Mouse (Mus musculus): Measurements from ENCODE around the gene Csad. TPM values are rescaled to one million over a fixed set of nuclear protein-coding genes. Genes with fewer than 3 reads are reported as not detected.
"Not testable (repeated sequence)": the region's sequence is repeated elsewhere in the genome, so short reads cannot be mapped to it uniquely, and the experiment has no call there.

Csad gene
- total RNA-seq, 1 experiment from 2014 or later: 76.7 TPM

DNA sequence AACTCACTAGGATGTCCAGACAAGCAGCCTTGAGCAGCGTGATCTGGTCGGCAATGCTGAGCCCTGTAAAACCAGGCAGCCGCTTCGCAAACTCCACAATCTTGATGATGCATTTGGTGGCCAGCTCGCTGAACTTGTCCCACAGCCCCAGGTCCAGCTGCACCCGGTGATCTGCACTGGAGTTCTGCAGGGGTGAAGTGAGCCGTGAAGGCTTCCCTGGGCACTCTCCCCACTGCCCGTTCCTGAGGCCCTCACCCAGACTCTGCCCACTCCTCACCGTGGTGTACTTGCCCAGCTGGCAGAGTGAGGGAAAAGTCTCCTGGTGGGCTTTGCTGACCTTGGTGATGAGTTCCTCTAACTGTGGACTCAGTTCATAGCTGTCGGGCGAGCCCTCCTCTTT, 35.3 kb upstream of the Csad start:
- ATAC-seq (replicated peaks in 1 of 2; ENCODE audit: insufficient read depth in 1 of 2, low FRiP score in 2 of 2, low TSS enrichment in 1 of 2, low read depth in 1 of 2, poor library complexity in 2 of 2, severe bottlenecking in 2 of 2): no peak

DNA sequence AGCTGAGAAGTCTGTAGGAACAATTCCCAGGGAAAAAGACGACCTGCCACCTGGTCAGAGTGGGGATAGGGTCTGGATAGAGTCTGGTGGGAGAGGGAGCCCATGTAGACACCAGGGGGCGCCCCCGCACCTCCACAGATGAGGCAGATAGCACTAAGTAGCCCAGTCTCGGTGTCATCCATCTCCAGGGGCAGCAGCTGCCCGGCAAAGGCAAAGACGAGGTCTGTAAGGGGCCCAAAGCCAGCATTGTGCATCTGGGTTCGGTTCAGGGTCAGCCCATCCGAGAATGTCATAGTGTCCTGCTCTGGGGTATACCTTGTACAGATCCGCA, 34.7 kb upstream of the Csad start:
- peak in 1 of 2 experiments; percentile 49; a peak in 1 of 4 replicates for ATAC-seq (replicated peaks in 1 of 2; ENCODE audit: insufficient read depth in 1 of 2, low FRiP score in 2 of 2, low TSS enrichment in 1 of 2, low read depth in 1 of 2, poor library complexity in 2 of 2, severe bottlenecking in 2 of 2)

DNA sequence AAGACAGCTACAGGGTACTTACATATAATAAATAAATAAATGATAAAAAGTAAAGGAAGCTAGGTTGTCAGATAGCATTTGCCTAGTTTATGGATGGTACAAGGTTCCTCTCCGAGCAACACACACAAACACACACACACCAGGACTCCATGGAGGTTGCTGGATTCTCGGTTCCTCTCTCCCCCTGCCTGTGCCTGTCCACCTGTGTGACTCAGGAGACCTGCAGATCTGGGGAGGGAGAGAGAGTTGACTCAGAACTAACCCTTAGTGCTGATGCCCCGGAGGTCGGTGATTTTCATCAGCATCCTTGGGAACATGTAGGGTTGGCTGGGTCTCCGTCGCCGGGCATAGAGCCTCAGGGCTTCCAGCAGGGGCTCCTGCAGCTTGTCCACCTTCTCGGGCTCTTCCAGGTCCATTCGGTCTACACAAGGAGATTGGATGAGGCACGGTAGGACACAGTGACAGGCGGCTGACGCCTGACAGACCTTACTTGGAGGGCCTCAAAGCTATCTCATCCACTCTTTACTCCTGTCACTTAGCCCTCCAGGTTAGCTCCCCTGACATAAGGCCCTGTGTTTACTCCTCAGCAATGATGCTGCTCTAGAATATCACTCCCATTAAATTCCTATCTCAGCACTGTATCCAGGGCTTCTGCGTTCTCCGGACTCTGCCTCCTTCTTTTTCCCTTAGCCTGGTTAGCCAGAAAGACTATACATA, 34.2 kb upstream of the Csad start:
- no peak for ATAC-seq (replicated peaks in 1 of 2; ENCODE audit: insufficient read depth in 1 of 2, low FRiP score in 2 of 2, low TSS enrichment in 1 of 2, low read depth in 1 of 2, poor library complexity in 2 of 2, severe bottlenecking in 2 of 2)

DNA sequence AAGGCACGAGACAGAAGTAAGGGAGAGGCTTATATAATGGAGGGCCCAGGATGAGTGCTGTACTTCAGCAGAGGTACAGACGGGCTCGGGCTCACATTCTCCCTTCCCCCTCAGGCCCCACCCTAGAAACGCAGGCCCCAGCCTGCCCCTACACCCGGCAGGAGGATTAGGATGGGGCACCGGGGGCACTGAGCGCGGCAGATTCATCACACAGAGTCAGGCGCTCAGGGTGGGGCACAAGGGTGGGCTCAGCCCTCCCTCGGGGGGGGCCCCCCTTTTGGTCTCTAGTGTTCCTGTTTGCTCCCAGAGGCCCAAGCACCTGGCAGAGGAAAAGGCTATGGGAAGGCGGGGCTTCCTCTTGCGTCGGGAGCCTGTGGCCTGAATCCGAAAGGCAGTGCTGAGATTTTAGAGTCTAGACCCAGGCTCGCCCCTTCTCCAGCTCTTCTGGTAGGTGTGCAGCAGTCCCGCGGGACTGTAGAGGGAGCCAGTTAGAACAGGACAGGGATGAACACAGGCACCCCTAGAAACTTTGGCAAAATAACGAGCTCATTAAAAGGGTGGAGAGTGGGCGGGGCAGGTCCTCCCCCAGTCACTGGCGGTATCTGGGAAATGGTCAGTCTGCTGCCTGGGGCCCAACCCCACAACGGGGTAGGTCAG, 31.0 kb upstream of the Csad start:
- ATAC-seq (replicated peaks in 1 of 2; ENCODE audit: insufficient read depth in 1 of 2, low FRiP score in 2 of 2, low TSS enrichment in 1 of 2, low read depth in 1 of 2, poor library complexity in 2 of 2, severe bottlenecking in 2 of 2): no peak

DNA sequence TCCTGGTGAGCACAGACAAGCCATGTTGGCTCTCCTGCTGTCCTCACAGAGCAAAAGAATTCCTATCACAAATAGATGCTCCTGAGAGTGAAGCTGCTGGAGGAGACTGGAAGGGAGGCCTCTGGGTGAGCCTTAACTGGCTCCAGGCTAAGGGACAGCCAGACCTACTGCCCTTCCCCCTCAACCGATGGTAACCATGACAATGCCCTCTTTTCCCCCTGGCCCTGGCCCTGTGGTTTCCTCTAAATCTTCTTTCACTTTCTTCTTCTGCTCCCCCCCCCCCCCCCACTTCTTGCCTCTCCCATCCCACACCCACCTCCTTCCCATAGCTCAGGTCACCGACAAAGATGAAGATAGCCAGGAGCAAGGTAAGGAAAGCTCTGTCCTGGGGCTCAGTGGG, 29.4 kb upstream of the Csad start:
- peak; percentile 52 to 62; a peak in 2 of 4 replicates for ATAC-seq (replicated peaks in 1 of 2; ENCODE audit: insufficient read depth in 1 of 2, low FRiP score in 2 of 2, low TSS enrichment in 1 of 2, low read depth in 1 of 2, poor library complexity in 2 of 2, severe bottlenecking in 2 of 2)

GRCm38 (mm10) chr15:102232764-102233163, 28.2 kb upstream of the Csad start:
- no peak for ATAC-seq (replicated peaks in 1 of 2; ENCODE audit: insufficient read depth in 1 of 2, low FRiP score in 2 of 2, low TSS enrichment in 1 of 2, low read depth in 1 of 2, poor library complexity in 2 of 2, severe bottlenecking in 2 of 2)

DNA sequence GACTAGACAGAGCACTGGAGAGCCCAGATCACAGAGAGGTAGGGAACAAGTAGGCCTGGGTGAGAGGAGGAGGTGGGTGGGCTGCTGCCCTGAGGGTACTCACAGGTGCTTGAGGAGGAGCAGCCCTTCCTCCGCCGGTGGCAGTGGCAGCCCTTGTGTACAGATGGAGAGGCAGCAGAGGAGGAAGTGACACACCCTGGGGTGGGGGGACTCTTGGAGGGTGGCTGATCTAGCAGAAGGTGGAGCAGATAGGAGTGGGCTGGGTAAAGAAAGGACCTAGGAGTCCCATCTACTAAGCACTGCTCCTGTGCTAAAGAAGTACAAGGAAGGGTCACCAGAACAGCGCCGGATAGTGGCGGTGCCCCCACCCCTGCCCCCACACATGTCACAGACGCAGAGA, 27.2 kb upstream of the Csad start, which contains the start of gene Itgb7:
Gene Itgb7, minus strand, starts transcription at position 197 of the 400 bp plus-strand sequence.
- peak; percentile 44 to 55 for ATAC-seq (replicated peaks in 1 of 2; ENCODE audit: insufficient read depth in 1 of 2, low FRiP score in 2 of 2, low TSS enrichment in 1 of 2, low read depth in 1 of 2, poor library complexity in 2 of 2, severe bottlenecking in 2 of 2)

GRCm38 (mm10) chr15:102230408-102231321, 26.1 kb upstream of the Csad start:
- peak in 1 of 2 experiments; percentile 26; a peak in 1 of 4 replicates for ATAC-seq (replicated peaks in 1 of 2; ENCODE audit: insufficient read depth in 1 of 2, low FRiP score in 2 of 2, low TSS enrichment in 1 of 2, low read depth in 1 of 2, poor library complexity in 2 of 2, severe bottlenecking in 2 of 2)

- not testable (repeated sequence) for ATAC-seq (replicated peaks in 1 of 2; ENCODE audit: insufficient read depth in 1 of 2, low FRiP score in 2 of 2, low TSS enrichment in 1 of 2, low read depth in 1 of 2, poor library complexity in 2 of 2, severe bottlenecking in 2 of 2)
These were observed 21.1 kb upstream of the Csad start for GRCm38 (mm10) chr15:102225619-102226018.

- peak; percentile 79 to 86 for ATAC-seq (replicated peaks in 1 of 2; ENCODE audit: insufficient read depth in 1 of 2, low FRiP score in 2 of 2, low TSS enrichment in 1 of 2, low read depth in 1 of 2, poor library complexity in 2 of 2, severe bottlenecking in 2 of 2)
These were observed 20.6 kb upstream of the Csad start for GRCm38 (mm10) chr15:102224992-102225617.

DNA sequence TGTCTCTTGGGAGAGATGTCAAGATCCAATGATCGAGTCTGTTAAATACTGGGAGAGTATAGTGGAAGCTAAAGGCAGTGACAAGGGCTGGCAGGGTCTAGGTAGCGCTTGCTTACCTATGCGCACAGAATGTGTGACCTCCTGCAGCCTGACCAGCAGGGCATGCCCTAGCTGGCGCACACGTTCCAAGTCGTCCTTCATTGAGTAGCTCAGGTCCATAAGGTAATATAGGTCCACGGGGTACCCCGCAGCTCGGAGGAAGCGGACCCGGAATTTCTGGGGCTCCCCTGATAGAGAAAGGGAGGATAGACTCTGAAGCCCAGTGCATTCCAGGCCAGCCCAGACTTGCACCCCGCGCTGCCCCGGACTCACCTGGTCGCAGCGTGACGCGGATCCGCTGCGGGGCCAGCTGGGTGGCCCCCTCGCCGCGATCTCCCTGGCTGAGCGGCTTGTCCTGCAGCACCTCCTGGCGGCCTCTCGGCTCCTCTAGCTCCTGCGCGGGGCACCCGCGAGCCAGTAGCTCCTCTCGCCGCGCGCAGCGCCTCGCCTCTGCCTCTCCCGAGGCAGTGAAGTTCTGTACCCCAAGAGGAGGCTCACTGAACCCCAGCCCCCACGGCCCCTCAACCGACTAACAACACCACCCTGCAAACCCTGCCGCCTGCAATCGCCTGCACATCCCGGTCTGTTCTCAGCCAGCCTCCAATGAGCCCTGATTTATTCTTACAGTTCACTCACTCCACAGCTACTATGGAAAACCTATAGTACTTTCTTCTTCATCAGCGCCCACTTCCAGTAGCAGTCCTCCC, 19.9 kb upstream of the Csad start:
- ATAC-seq (replicated peaks in 1 of 2; ENCODE audit: insufficient read depth in 1 of 2, low FRiP score in 2 of 2, low TSS enrichment in 1 of 2, low read depth in 1 of 2, poor library complexity in 2 of 2, severe bottlenecking in 2 of 2): peak; percentile 67 to 75

DNA sequence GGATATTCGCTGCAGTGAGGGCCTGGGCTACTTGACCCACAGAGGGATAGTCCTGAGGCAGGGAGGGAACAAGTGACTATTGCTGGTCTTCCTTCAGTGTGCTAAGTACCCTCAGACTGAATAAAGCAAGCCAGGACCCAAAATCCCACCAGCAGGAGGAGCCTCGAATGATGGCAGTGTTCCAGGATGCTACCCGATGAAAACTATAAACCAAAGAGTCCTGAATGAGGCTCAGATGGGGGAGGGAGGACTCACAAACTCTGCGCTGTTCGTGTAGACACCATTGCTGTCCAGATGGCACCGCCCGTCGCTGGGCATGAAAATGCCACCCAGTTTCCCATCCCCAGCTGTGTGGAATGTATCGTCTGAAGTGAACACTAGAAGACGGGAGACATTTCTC, 17.9 kb upstream of the Csad start:
- no peak for ATAC-seq (replicated peaks in 1 of 2; ENCODE audit: insufficient read depth in 1 of 2, low FRiP score in 2 of 2, low TSS enrichment in 1 of 2, low read depth in 1 of 2, poor library complexity in 2 of 2, severe bottlenecking in 2 of 2)

DNA sequence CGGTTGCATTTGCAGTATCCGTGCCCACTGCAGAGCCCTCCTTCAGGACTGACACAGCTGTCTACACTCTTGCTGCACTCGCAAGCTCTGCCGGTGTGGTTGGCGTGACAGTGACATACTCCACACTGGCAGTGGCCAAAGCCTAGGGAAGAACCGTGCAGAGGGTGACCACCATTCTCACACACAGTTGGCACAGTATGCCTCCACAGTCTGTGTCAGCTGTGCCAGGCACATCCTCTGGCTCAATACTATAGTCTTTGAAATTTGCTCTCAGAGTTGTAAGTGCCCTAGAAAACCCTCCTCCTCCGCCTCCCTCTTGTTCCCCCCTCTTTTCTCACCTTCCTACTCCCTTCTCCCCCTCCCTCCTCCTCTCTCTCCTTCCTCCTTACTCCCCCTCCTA, 12.8 kb upstream of the Csad start:
- no peak for ATAC-seq (replicated peaks in 1 of 2; ENCODE audit: insufficient read depth in 1 of 2, low FRiP score in 2 of 2, low TSS enrichment in 1 of 2, low read depth in 1 of 2, poor library complexity in 2 of 2, severe bottlenecking in 2 of 2)

- no peak for ATAC-seq (replicated peaks in 1 of 2; ENCODE audit: insufficient read depth in 1 of 2, low FRiP score in 2 of 2, low TSS enrichment in 1 of 2, low read depth in 1 of 2, poor library complexity in 2 of 2, severe bottlenecking in 2 of 2)
These were observed 12.1 kb upstream of the Csad start for GRCm38 (mm10) chr15:102216459-102217228.

DNA sequence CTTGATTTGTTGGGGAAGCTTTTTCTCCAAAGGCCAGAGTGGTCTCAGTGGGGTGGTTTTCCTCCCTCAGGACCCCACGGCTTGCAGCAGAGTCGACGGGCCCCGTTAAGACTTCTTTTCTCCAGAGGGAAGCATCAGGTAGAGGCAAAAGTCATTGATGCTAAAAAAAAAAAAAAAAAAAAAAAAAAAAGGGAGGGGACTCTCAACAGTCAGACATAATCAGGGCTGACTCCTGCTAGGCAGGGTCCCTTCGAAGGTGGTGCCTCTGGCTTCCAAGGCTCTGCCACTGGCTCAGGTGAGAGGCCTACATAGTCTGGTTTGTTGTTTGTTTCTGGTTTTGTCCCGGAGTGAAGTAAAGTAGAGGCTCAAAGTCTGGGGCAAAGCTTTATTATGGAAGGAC, 11.1 kb upstream of the Csad start:
- no peak for ATAC-seq (replicated peaks in 1 of 2; ENCODE audit: insufficient read depth in 1 of 2, low FRiP score in 2 of 2, low TSS enrichment in 1 of 2, low read depth in 1 of 2, poor library complexity in 2 of 2, severe bottlenecking in 2 of 2)

DNA sequence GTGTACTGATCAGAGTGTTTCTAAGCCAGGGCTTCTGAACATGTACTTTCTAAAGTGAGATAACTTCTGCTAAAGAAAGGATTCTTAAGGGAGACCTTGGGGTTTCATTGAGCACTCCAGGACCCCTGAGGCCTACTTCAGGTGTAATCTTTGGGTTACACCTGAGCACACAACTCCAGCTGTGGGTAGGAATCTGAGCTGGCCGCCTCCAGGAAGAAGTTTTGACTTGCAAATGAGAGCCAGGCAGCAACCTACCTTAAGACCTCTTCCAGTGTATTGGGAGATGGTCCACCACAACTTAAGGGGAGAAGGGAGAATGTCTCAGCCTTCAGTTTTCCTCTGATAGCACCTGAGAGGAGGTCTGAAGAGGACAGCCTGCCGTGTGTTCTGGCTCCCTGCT, 9.6 kb upstream of the Csad start:
- ATAC-seq (replicated peaks in 1 of 2; ENCODE audit: insufficient read depth in 1 of 2, low FRiP score in 2 of 2, low TSS enrichment in 1 of 2, low read depth in 1 of 2, poor library complexity in 2 of 2, severe bottlenecking in 2 of 2): no peak
